Mouse (Mus musculus): ENCODE results near the gene Ngdn. TPM values are rescaled to one million over a fixed set of nuclear protein-coding genes. Genes with fewer than 3 reads are reported as not detected.
A peak's percentile ranks its signal among the peaks of the same experiment; 100 is the strongest.

The Ngdn gene
- total and polyA plus RNA-seq, 3 experiments = 140 to 148 TPM; not detected in 1

- H3K27me3 ChIP-seq (ENCODE audit: control insufficient read depth in 1 of 2, insufficient read depth in 2 of 2, low read length in 2 of 2) = no peaks in the 10 kb centered on the region
- no peak overlapping the region for H3K27ac ChIP-seq (ENCODE audit: control insufficient read depth, low read depth, low read length)
- no peaks in the 10 kb centered on the region for H3K79me2 ChIP-seq (ENCODE audit: control insufficient read depth, insufficient read depth, low read length, poor library complexity)
- H3K36me3 ChIP-seq (ENCODE audit: control insufficient read depth in 1 of 2, insufficient read depth in 2 of 2, low read length in 2 of 2) = peaks cover 0 to 6% of the 10 kb centered on the region in 2 experiments; a peak in 2 of 4 replicates
- no peak for TF ChIP-seq CHD2 (IDR thresholded peaks at IDR 0.05; ENCODE audit: low read length)
- no peak for TF ChIP-seq RCOR1 (IDR thresholded peaks at IDR 0.05; ENCODE audit: low read depth, low read length)
- no peak for TF ChIP-seq TBP (IDR thresholded peaks at IDR 0.05; ENCODE audit: low read depth, low read length)
- no peak for TF ChIP-seq EP300 (IDR thresholded peaks at IDR 0.05; ENCODE audit: low read depth in 1 of 2, low read length in 2 of 2)
- TF ChIP-seq GATA1 (IDR thresholded peaks at IDR 0.05; ENCODE audit: low read depth, low read length) = no peak
- TF ChIP-seq HCFC1 (IDR thresholded peaks at IDR 0.05; ENCODE audit: low read depth, low read length) = no peak
- TF ChIP-seq NELFE (IDR thresholded peaks at IDR 0.05; ENCODE audit: low read depth, low read length) = no peak
- no peak for TF ChIP-seq TAL1 (IDR thresholded peaks at IDR 0.05; ENCODE audit: low read length)
- TF ChIP-seq POLR2AphosphoS5 (IDR thresholded peaks at IDR 0.05; ENCODE audit: borderline replicate concordance, low read depth, low read length) = no peak
- no peak for TF ChIP-seq USF2 (IDR thresholded peaks at IDR 0.05; ENCODE audit: borderline replicate concordance in 1 of 2, insufficient read depth in 1 of 2, low read depth in 1 of 2, low read length in 2 of 2)
- TF ChIP-seq TCF12 (IDR thresholded peaks at IDR 0.05; ENCODE audit: low read depth, low read length) = no peak
- TF ChIP-seq MXI1 (IDR thresholded peaks at IDR 0.05; ENCODE audit: low read depth, low read length) = no peak
- no peak for TF ChIP-seq POLR2AphosphoS2 (IDR thresholded peaks at IDR 0.05; ENCODE audit: low read length)
- DNase-seq (ENCODE audit: low read depth, low spot score) = no peak
- H3K9me3 ChIP-seq (replicated peaks; ENCODE audit: insufficient read depth, low read length) = no peaks in the 10 kb centered on the region
- no peaks in the 10 kb centered on the region for H3K4me1 ChIP-seq (ENCODE audit: control insufficient read depth in 1 of 2, insufficient read depth in 2 of 2, low read length in 2 of 2)
- H3K9ac ChIP-seq (ENCODE audit: control insufficient read depth, low read depth, low read length, poor library complexity, severe bottlenecking) = no peak overlapping the region
- no peak overlapping the region for H3K4me3 ChIP-seq (ENCODE audit: control insufficient read depth in 1 of 2, insufficient read depth in 1 of 2, low read depth in 2 of 2, low read length in 2 of 2)
Measured at GRCm38 (mm10) chr14:55023011-55023410, 7.8 kb downstream of the Ngdn start.

- peak; percentile 67 for DNase-seq (ENCODE audit: low read depth, low spot score)
- Histone ChIP-seq H3K79me2 (ENCODE audit: control insufficient read depth, insufficient read depth, low read length, poor library complexity) (no peaks in the 10 kb centered on the region), H3K4me3 (ENCODE audit: control insufficient read depth in 1 of 2, insufficient read depth in 1 of 2, low read depth in 2 of 2, low read length in 2 of 2) (no peak overlapping the region), H3K4me1 (ENCODE audit: control insufficient read depth in 1 of 2, insufficient read depth in 2 of 2, low read length in 2 of 2) (peaks cover under 1 to 7% of the 10 kb centered on the region in 2 experiments; a peak in 3 of 4 replicates), H3K27ac (ENCODE audit: control insufficient read depth, low read depth, low read length) (no peak overlapping the region), H3K9ac (ENCODE audit: control insufficient read depth, low read depth, low read length, poor library complexity, severe bottlenecking) (no peak overlapping the region), H3K9me3 (replicated peaks; ENCODE audit: insufficient read depth, low read length) (no peaks in the 10 kb centered on the region), H3K36me3 (ENCODE audit: control insufficient read depth in 1 of 2, insufficient read depth in 2 of 2, low read length in 2 of 2) (peaks cover 6 to 8% of the 10 kb centered on the region in 2 experiments), H3K27me3 (ENCODE audit: control insufficient read depth in 1 of 2, insufficient read depth in 2 of 2, low read length in 2 of 2) (no peaks in the 10 kb centered on the region)
- TF ChIP-seq UBTF (IDR thresholded peaks at IDR 0.05; ENCODE audit: borderline replicate concordance, insufficient read depth, low read depth, low read length) = no peak
- TF ChIP-seq MAX (IDR thresholded peaks at IDR 0.05; ENCODE audit: low read length) = no peak
- no peak for TF ChIP-seq ETS1 (IDR thresholded peaks at IDR 0.05; ENCODE audit: low read depth, low read length)
- TF ChIP-seq RCOR1 (IDR thresholded peaks at IDR 0.05; ENCODE audit: low read depth, low read length) = no peak
- TF ChIP-seq EP300 (IDR thresholded peaks at IDR 0.05; ENCODE audit: low read depth in 1 of 2, low read length in 2 of 2) = no peak
- no peak for TF ChIP-seq BHLHE40 (IDR thresholded peaks at IDR 0.05; ENCODE audit: borderline replicate concordance, low read depth, low read length)
- no peak for TF ChIP-seq GABPA (IDR thresholded peaks at IDR 0.05; ENCODE audit: low read depth, low read length)
- no peak for TF ChIP-seq E2F4 (IDR thresholded peaks at IDR 0.05; ENCODE audit: borderline replicate concordance, low read depth, low read length)
- TF ChIP-seq CHD2 (IDR thresholded peaks at IDR 0.05; ENCODE audit: low read length) = no peak
- no peak for TF ChIP-seq USF1 (IDR thresholded peaks at IDR 0.05; ENCODE audit: low read depth, low read length)
- no peak for TF ChIP-seq SIN3A (IDR thresholded peaks at IDR 0.05; ENCODE audit: low read length)
- no peak for TF ChIP-seq MAZ (IDR thresholded peaks at IDR 0.05; ENCODE audit: low read depth, low read length)
- peak; percentile 19 to 61 (median 58); a peak in 4 of 6 replicates for TF ChIP-seq CTCF (IDR thresholded peaks at IDR 0.05 in 2 of 3, conservative IDR thresholded peaks at IDR 0.05 in 1 of 3; ENCODE audit: control insufficient read depth in 1 of 3, insufficient read depth in 1 of 3, low read depth in 2 of 3, low read length in 3 of 3, poor library complexity in 1 of 3, severe bottlenecking in 1 of 3)
- no peak for TF ChIP-seq NELFE (IDR thresholded peaks at IDR 0.05; ENCODE audit: low read depth, low read length)
- TF ChIP-seq ZNF384 (IDR thresholded peaks at IDR 0.05; ENCODE audit: low read depth, low read length) = peak; percentile 69; the same call in 1 of the 2 replicates
- TF ChIP-seq RAD21 (IDR thresholded peaks at IDR 0.05; ENCODE audit: low read depth, low read length) = peak; percentile 50
- TF ChIP-seq SMC3 (IDR thresholded peaks at IDR 0.05; ENCODE audit: low read depth, low read length) = peak; percentile 56
- no peak for TF ChIP-seq MEF2A (IDR thresholded peaks at IDR 0.05; ENCODE audit: extremely low read depth, insufficient replicate concordance, low read depth, low read length, poor library complexity, severe bottlenecking)
Measured at GRCm38 (mm10) chr14:55024236-55024635, 9.0 kb downstream of the Ngdn start.
